In genomic region chr6:54681746-54682428, GRCm38 (mm10) we compare ENCODE assay signal across 8 mouse cellular contexts. TPM values are rescaled to one million over a fixed set of nuclear protein-coding genes. Genes with fewer than 3 reads are reported as not detected.
DNase-seq lines count a peak whose midpoint lies in the region; ATAC-seq and TF ChIP-seq lines count a peak whose summit lies in the region.

No protein-coding gene starts in this region.

- peak; percentile 80 for ATAC-seq in kidney, postnatal 0 days (replicated peaks; ENCODE audit: low FRiP score, low read depth)
- ATAC-seq in G1E (ENCODE audit: extremely low read depth, insufficient number of reproducible peaks, low FRiP score, poor library complexity, severe bottlenecking), result no peak
- 0 out of 2 replicates have a peak, but pooled peaks have one; percentile 26 for ATAC-seq in embryonic facial prominence, embryonic 13.5 days (ENCODE audit: insufficient number of reproducible peaks, insufficient read depth, low FRiP score, low TSS enrichment, low read depth)
- ATAC-seq in intestine, embryonic 15.5 days, result peak; percentile 74
- ATAC-seq in monocyte, adult 5-6 weeks (replicated peaks; ENCODE audit: insufficient number of reproducible peaks, low FRiP score, low TSS enrichment, poor library complexity, severe bottlenecking), result peak; percentile 23

- peaks cover 4% of the 10 kb centered on the region; the same call in 1 of the 2 replicates for H3K4me1 ChIP-seq in kidney, postnatal 0 days (replicated peaks; ENCODE audit: insufficient read depth, low read length)
- H3K4me1 ChIP-seq in G1E (ENCODE audit: insufficient read depth, low read depth, low read length), result peaks cover 34% of the 10 kb centered on the region
- H3K4me1 ChIP-seq in embryonic facial prominence, embryonic 13.5 days, result peaks cover 9% of the 10 kb centered on the region
- 0 out of 2 replicates have a peak, but pooled peaks cover 12% of the 10 kb centered on the region for H3K4me1 ChIP-seq in intestine, embryonic 15.5 days (replicated peaks)

- no peaks in the 10 kb centered on the region for H3K27me3 ChIP-seq in kidney, postnatal 0 days (ENCODE audit: insufficient read depth, low read length)
- peaks cover 18% of the 10 kb centered on the region for H3K27me3 ChIP-seq in G1E (ENCODE audit: insufficient read depth, low read length)
- H3K27me3 ChIP-seq in embryonic facial prominence, embryonic 13.5 days, result peaks cover 34% of the 10 kb centered on the region
- 0 out of 2 replicates have a peak, but pooled peaks cover 8% of the 10 kb centered on the region for H3K27me3 ChIP-seq in intestine, embryonic 15.5 days (replicated peaks)

- peak overlapping the region; percentile 67 for H3K9ac ChIP-seq in kidney, postnatal 0 days (ENCODE audit: low read depth, low read length)
- peak overlapping the region; percentile 79 for H3K9ac ChIP-seq in embryonic facial prominence, embryonic 13.5 days
- H3K9ac ChIP-seq in intestine, embryonic 15.5 days, result peak overlapping the region; percentile 60

- no peaks in the 10 kb centered on the region for H3K9me3 ChIP-seq in kidney, postnatal 0 days (replicated peaks; ENCODE audit: low read length)
- no peaks in the 10 kb centered on the region for H3K9me3 ChIP-seq in G1E (replicated peaks)
- no peaks in the 10 kb centered on the region for H3K9me3 ChIP-seq in embryonic facial prominence, embryonic 13.5 days
- H3K9me3 ChIP-seq in intestine, embryonic 15.5 days, result no peaks in the 10 kb centered on the region

- under 1% methylated on average over 54 of the region's 61 CpGs for WGBS in kidney, postnatal 0 days
- WGBS in embryonic facial prominence, embryonic 13.5 days, result under 1% methylated on average over 61 of the region's 61 CpGs
- under 1% methylated on average over 61 of the region's 61 CpGs for WGBS in intestine, embryonic 15.5 days

- no peak for DNase-seq in kidney, postnatal 0 days (ENCODE audit: low spot score)
- no peak for DNase-seq in kidney, postnatal 36 days
- peak; percentile 20 for DNase-seq in G1E (ENCODE audit: low spot score)
- DNase-seq in thymus, postnatal 36 days, result no peak
- DNase-seq in MN1 (ENCODE audit: low spot score), result no peak

- H3K36me3 ChIP-seq in kidney, postnatal 0 days (ENCODE audit: insufficient read depth, low read length), result no peaks in the 10 kb centered on the region
- no peaks in the 10 kb centered on the region for H3K36me3 ChIP-seq in G1E (replicated peaks)
- H3K36me3 ChIP-seq in embryonic facial prominence, embryonic 13.5 days, result no peaks in the 10 kb centered on the region
- H3K36me3 ChIP-seq in intestine, embryonic 15.5 days, result no peaks in the 10 kb centered on the region

- peak overlapping the region; percentile 80 for H3K4me3 ChIP-seq in kidney, postnatal 0 days (replicated peaks; ENCODE audit: low read depth, low read length)
- H3K4me3 ChIP-seq in G1E (ENCODE audit: low read depth, low read length), result peak overlapping the region; percentile 87
- H3K4me3 ChIP-seq in embryonic facial prominence, embryonic 13.5 days, result peak overlapping the region; percentile 80
- H3K4me3 ChIP-seq in intestine, embryonic 15.5 days (replicated peaks), result peak overlapping the region; percentile 81

- H3K4me2 ChIP-seq in kidney, postnatal 0 days (ENCODE audit: low read length), result peak overlapping the region; percentile 98
- H3K4me2 ChIP-seq in embryonic facial prominence, embryonic 13.5 days, result peak overlapping the region; percentile 99
- peak overlapping the region; percentile 99 for H3K4me2 ChIP-seq in intestine, embryonic 15.5 days (replicated peaks)

- H3K27ac ChIP-seq in kidney, postnatal 0 days, result peak overlapping the region; percentile 65
- peak overlapping the region; percentile 60; the same call in 1 of the 2 replicates for H3K27ac ChIP-seq in embryonic facial prominence, embryonic 13.5 days
- H3K27ac ChIP-seq in intestine, embryonic 15.5 days, result peak overlapping the region; percentile 52

- no peak for TF ChIP-seq CTCF in kidney, postnatal 0 days (IDR thresholded peaks at IDR 0.05; ENCODE audit: low read depth)
- TF ChIP-seq CTCF in G1E (IDR thresholded peaks at IDR 0.05; ENCODE audit: low read depth, low read length), result no peak

RNA-seq across cellular contexts. Expression of gene Mturn, which starts 0.5 kb away (rescaled TPM):
- 8.2 and 8.5 TPM in 2 replicates for polyA plus RNA-seq in kidney, postnatal 0 days (2015; fragmentation: Nextera tagmentation; extraction: Ambion mirVana)
- total RNA-seq in G1E (2014; fragmentation: Nextera tagmentation) (1.7 and 3.2 TPM in 2 replicates), G1E (2017) (1.9 and 2.1 TPM in 2 replicates)
- 0.96 and 1.8 TPM in 2 replicates for polyA plus RNA-seq in G1E (2012)
- polyA plus RNA-seq in embryonic facial prominence, embryonic 13.5 days (2015; fragmentation: Nextera tagmentation; extraction: Ambion mirVana), result 9.9 and 11.9 TPM in 2 replicates
- 7.1 and 7.5 TPM in 2 replicates for polyA plus RNA-seq in intestine, embryonic 15.5 days (2015; fragmentation: Nextera tagmentation; extraction: Ambion mirVana)
- 4.6 to 9.5 TPM (median 7.1 TPM) in 3 replicates for total RNA-seq in monocyte, adult 5-6 weeks (2017)
